Mouse (Mus musculus) cerebellum, adult 9-10 months (tissue): Measurements from ENCODE around the gene Slc9a1.

Experiments
- DNase-seq: peaks from one replicate; pipeline ENCODE4 v3.0.0; 2022

The Slc9a1 gene

GRCm38 (mm10) chr4:133442194-133442593, 72.7 kb downstream of the Slc9a1 start:
- no peak for DNase-seq

- DNase-seq = no peak
These were observed 73.6 kb downstream of the Slc9a1 start for GRCm38 (mm10) chr4:133443085-133443484.

DNA sequence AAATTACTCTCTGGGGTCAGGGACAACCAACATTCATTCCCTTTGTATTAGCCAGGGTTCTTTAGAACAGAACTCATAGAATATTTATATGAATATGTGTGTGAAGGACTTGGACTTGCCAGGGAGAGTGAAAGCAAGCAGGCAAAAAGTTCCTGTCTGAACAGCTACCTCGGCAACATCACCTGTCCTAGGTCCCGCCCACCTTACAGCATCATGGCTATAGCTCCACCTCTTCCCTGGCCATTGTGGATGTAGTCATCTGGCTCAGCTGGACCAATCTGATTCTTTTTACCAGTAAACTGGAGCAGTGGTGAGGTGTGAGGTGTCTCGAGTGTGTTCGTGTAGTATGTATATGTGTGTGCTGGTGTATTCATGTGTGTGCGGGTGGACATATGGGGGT, 76.2 kb downstream of the Slc9a1 start:
- DNase-seq = no peak

GRCm38 (mm10) chr4:133447366-133447765, 77.9 kb downstream of the Slc9a1 start:
- DNase-seq = no peak

DNA sequence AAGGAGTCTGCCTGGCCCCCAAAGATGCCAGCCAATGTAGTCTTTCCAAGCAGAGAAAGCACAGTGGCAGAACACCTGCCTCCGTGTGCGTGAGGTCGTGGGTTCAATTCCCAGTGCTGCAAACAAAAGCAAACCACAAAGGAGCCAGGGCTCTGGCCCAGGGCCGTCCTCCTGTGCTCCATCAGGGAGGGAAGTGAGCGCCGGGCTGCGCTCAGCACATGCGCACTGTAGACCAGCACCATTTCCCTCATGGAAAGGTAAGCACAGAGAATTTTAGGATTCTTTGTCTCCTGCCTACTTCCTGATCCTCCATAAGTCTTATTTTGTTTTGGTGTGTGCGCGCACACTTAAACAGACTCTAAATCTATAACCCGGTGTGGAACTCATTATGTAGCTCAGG, 78.5 kb downstream of the Slc9a1 start:
- DNase-seq = no peak

GRCm38 (mm10) chr4:133448708-133449388, 79.3 kb downstream of the Slc9a1 start:
- no peak for DNase-seq

GRCm38 (mm10) chr4:133449726-133450125, 80.2 kb downstream of the Slc9a1 start:
- peak; percentile 50 for DNase-seq

DNA sequence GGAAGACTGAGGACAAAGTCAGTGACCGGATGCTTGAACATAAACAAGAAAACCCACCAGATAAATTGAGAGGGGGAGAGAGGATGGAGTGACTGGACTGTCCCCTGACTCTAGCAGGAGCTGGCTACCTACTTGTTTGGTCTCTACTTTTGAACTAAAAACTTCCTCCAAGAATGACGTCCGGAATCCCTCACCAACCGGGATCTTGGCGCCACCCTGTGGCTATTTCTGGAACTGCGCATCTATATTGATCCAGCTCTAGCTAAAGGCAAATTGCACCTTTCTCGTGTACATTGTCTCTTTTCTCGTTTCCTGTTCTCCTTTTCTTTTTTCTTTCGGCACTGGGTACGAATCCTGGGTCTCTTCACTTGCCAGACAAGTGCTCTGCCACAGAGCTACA, 82.0 kb downstream of the Slc9a1 start:
- DNase-seq = peak; percentile 82

DNA sequence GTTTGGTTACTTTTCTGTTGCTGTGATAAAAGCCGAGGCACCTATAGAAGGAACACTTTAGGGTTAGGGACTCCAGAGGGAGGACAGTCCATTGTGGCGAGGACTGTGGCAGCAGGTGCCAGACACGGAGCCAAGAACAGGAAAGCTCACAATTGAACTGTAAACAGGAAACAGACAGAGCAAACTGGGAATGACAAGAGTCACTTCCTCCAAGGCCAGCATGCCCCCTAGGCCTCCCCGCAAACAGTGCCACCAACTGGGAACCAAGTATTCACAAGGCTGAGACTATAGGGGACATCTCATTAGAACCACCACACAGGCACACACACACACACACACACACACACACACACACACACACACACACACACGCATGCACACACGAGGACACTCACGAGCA, 82.9 kb downstream of the Slc9a1 start:
- DNase-seq = no peak

DNA sequence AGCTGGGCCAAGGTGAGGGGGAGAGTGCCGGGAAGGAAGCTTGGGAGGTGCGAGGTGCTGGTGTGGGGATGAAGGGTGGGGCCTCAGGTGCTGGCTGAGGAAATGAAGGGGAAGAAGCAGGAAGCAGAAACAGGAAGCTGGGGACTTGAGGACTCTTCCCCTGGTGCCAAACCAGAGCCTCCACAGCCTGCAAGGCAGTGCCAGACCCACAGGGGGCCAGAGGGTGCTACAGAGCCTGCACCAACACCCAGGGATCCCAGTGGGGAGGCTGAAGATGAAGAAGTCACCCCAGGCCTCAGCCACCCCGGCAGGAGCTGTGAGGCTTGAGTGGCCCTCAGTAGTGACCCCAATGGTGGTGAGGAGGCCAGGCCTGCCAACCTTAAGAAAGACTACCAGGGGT, 88.5 kb downstream of the Slc9a1 start:
- DNase-seq = no peak

DNA sequence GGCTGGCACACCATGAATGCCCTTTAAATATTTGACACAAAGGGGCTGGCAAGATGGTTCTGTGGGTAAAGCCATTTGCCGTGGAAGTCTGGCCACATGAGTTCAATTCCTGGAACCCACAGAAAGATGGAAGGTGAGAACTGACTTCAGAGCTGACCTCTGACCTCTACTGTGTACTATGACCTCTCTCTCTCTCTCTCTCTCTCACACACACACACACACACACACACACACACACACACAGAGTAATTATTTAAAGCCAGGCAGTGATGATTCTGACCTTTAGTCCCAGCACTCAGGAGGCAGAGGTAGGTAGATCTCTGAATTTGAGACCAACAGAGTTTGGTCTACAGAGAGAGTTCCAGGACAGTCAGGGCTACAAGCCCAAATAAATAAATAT, 90.5 kb downstream of the Slc9a1 start:
- DNase-seq = no peak

GRCm38 (mm10) chr4:133460796-133461325, 91.4 kb downstream of the Slc9a1 start:
- DNase-seq = no peak

- DNase-seq = no peak
These were observed 91.9 kb downstream of the Slc9a1 start for GRCm38 (mm10) chr4:133461362-133461761.

- DNase-seq = no peak
These were observed 93.7 kb downstream of the Slc9a1 start for GRCm38 (mm10) chr4:133463184-133463583.

DNA sequence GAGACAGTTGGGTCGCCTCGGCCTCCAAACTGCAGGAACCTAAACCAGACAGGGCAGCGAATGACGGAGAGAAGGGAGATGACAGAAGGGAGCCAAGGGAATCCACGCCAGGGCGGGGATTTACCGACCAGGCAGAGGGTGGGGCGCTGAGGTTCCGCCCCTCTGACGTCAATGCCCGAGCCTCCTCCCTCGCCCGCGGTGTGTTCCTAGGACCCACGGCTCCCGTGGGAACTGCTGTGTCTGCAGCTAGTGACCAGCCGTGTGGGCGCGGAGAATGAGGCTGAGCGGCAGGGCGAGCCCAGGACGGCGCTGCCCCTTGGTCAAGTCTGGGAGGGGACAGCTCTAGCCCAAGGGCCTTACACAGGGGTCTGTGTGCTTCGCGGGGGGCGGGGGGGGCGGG, 98.6 kb downstream of the Slc9a1 start:
- DNase-seq = peak; percentile 78

- no peak for DNase-seq
These were observed 99.6 kb downstream of the Slc9a1 start for GRCm38 (mm10) chr4:133469122-133469521.

DNA sequence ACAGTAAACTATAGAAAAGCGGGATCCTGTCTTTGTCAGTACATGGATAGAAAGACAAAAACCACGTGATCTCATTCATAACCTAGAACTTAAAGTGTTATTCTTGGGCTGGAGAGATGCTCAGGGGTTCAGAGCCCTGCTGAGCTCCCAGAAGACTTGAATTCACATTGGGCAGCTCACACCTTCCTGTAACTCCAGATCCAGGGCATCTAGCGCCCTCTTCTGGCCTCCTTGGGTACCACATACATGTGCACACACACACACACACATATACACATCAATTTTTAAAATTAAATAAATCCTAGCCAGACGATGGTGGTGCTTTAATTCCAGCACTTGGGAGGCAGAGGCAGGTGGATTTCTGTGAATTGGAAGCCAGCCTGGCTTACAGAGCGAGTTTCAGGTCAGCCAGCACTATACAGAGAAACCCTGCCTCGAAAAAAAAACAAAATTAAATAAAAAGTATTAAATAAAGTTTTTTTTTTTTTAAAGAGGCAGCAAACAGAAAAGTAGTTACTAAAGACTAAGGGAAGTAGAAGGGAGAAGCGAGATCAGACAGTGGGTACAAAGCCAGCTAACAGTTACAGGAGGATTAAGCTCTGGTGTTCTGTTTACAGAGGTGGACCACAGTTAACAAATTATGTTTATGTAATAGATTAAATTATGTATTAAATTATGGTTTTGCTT, 101.8 kb downstream of the Slc9a1 start:
- no peak for DNase-seq
